Mouse (Mus musculus) lung, adult 2 months (tissue): Measurements from ENCODE around the gene Polr2i.

Experiments used
- CTCF ChIP-seq: fragments of 200-500 bp; IDR thresholded peaks from 2 replicates; pipeline ENCODE4 v1.5.1; 2011; ENCODE audit warnings: mild to moderate bottlenecking, low read length, control low read depth; ENCODE audit not compliant: insufficient read depth
- POLR2A ChIP-seq: fragments of 200-500 bp; IDR thresholded peaks from 2 replicates; pipeline ENCODE4 v1.6.1; 2011; ENCODE audit warnings: low read depth, mild to moderate bottlenecking, control low read depth, low read length, borderline replicate concordance; ENCODE audit errors: extremely low read depth

- no peak for TF ChIP-seq POLR2A
- no peak for TF ChIP-seq CTCF
These were observed 38.7 kb upstream of the Polr2i start for GRCm38 (mm10) chr7:30193013-30193412.
